Mouse (Mus musculus): Measurements from ENCODE around the gene Papss2. TPM values are rescaled to one million over a fixed set of nuclear protein-coding genes. Genes with fewer than 3 reads are reported as not detected.

Papss2 gene
- polyA plus RNA-seq, 1 experiment from 2014 or later, result 1.7 TPM

- Histone ChIP-seq H3K4me3 (ENCODE audit: low read length) (no peak overlapping the region), H3K27me3 (replicated peaks; ENCODE audit: control insufficient read depth, insufficient read depth, low read length) (no peaks in the 10 kb centered on the region), H3K9ac (ENCODE audit: low read depth, low read length) (no peak overlapping the region), H3K4me1 (ENCODE audit: control insufficient read depth, insufficient read depth, low read depth, low read length) (no peaks in the 10 kb centered on the region), H3K4me2 (ENCODE audit: low read length) (no peak overlapping the region), H3K27ac (ENCODE audit: low read depth, low read length) (no peak overlapping the region), H3K9me3 (ENCODE audit: control insufficient read depth, low read length) (no peaks in the 10 kb centered on the region), H3K36me3 (ENCODE audit: control insufficient read depth, insufficient read depth, low read length) (no peaks in the 10 kb centered on the region)
- no peak for ATAC-seq
- WGBS, result 89% methylated on average over 5 of the region's 5 CpGs
These were observed 28.1 kb upstream of the Papss2 start for GRCm38 (mm10) chr19:32567447-32567846.

DNA sequence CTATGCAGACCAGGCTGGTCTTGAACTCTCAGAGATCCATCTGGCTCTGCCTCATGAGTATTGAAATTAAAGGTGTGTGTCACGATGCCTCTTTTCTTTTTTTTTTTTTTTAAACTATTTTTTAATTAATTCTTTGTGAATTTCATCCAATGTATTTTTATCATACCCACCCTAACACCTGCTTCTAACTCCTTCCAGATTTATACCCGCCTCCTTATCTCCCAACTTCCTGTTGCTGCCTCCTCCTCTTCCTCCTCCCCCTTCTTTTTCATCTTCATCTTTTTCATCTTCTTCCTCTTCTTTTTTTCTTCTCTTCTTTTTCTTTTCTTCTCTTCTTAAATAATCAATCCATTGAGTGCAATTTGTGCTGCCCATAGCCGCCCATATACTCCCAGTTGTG, 27.1 kb upstream of the Papss2 start:
- Histone ChIP-seq H3K4me3 (ENCODE audit: low read length) (no peak overlapping the region), H3K9me3 (ENCODE audit: control insufficient read depth, low read length) (no peaks in the 10 kb centered on the region)
- WGBS, result 96% methylated on average over 3 of the region's 3 CpGs

GRCm38 (mm10) chr19:32568961-32569653, 26.5 kb upstream of the Papss2 start:
- Histone ChIP-seq H3K9ac (ENCODE audit: low read depth, low read length) (no peak overlapping the region), H3K4me1 (ENCODE audit: control insufficient read depth, insufficient read depth, low read depth, low read length) (no peaks in the 10 kb centered on the region), H3K27ac (ENCODE audit: low read depth, low read length) (no peak overlapping the region), H3K4me2 (ENCODE audit: low read length) (no peak overlapping the region), H3K36me3 (ENCODE audit: control insufficient read depth, insufficient read depth, low read length) (no peaks in the 10 kb centered on the region), H3K9me3 (ENCODE audit: control insufficient read depth, low read length) (no peaks in the 10 kb centered on the region), H3K27me3 (replicated peaks; ENCODE audit: control insufficient read depth, insufficient read depth, low read length) (no peaks in the 10 kb centered on the region), H3K4me3 (ENCODE audit: low read length) (no peak overlapping the region)
- 74% methylated on average over 3 of the region's 3 CpGs for WGBS
- ATAC-seq, result no peak

More for the DNA sequence above, 27.1 kb upstream of the Papss2 start:
- Histone ChIP-seq H3K4me2 (ENCODE audit: low read length) (no peak overlapping the region), H3K4me1 (ENCODE audit: control insufficient read depth, insufficient read depth, low read depth, low read length) (no peaks in the 10 kb centered on the region), H3K27me3 (replicated peaks; ENCODE audit: control insufficient read depth, insufficient read depth, low read length) (no peaks in the 10 kb centered on the region), H3K36me3 (ENCODE audit: control insufficient read depth, insufficient read depth, low read length) (no peaks in the 10 kb centered on the region), H3K9ac (ENCODE audit: low read depth, low read length) (no peak overlapping the region), H3K27ac (ENCODE audit: low read depth, low read length) (no peak overlapping the region)
- ATAC-seq, result no peak

DNA sequence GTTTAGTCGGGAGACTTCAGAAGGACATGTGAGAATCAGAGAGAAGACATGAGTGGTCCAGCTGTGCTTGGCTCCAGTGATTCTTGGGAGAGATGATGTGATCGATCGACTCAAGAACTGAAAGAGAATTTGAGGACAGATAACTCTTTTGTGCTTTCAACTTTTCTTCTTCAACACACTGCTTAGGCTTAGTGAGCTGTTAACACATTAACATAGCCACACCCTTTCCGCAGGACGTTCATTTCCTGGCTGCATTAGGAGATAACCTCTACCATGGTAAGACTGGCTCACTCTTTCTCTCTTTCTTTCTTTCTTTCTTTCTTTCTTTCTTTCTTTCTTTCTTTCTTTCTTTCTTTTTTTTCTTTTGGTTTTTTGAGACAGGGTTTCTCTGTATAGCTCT, 25.9 kb upstream of the Papss2 start:
- Histone ChIP-seq H3K4me1 (ENCODE audit: control insufficient read depth, insufficient read depth, low read depth, low read length) (no peaks in the 10 kb centered on the region), H3K36me3 (ENCODE audit: control insufficient read depth, insufficient read depth, low read length) (no peaks in the 10 kb centered on the region), H3K9ac (ENCODE audit: low read depth, low read length) (no peak overlapping the region), H3K27me3 (replicated peaks; ENCODE audit: control insufficient read depth, insufficient read depth, low read length) (no peaks in the 10 kb centered on the region), H3K4me3 (ENCODE audit: low read length) (no peak overlapping the region), H3K4me2 (ENCODE audit: low read length) (no peak overlapping the region), H3K27ac (ENCODE audit: low read depth, low read length) (no peak overlapping the region), H3K9me3 (ENCODE audit: control insufficient read depth, low read length) (no peaks in the 10 kb centered on the region)
- WGBS, result 86% methylated on average over 5 of the region's 5 CpGs
- no peak for ATAC-seq

DNA sequence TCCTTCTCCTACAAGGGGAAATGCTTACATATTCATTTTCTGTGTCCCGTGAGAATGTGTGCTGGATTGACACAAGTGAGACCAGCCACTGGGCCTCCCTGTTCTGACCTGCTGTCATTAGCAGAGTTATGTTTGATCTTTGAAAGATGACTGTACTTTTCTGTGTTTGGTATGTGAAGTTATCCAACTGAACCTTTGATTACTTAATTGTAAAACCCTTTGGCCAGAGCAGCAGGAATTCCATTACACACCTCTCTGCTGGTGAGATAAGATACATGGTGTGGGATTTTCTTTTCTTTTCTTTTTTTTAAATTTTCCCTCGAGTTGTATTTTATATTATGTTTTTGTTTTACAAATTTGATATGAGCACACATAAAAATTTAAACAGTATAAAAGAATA, 23.4 kb upstream of the Papss2 start:
- WGBS, result 76% methylated on average over 2 of the region's 2 CpGs
- Histone ChIP-seq H3K9ac (ENCODE audit: low read depth, low read length) (no peak overlapping the region), H3K4me3 (ENCODE audit: low read length) (no peak overlapping the region), H3K36me3 (ENCODE audit: control insufficient read depth, insufficient read depth, low read length) (no peaks in the 10 kb centered on the region), H3K9me3 (ENCODE audit: control insufficient read depth, low read length) (no peaks in the 10 kb centered on the region), H3K27me3 (replicated peaks; ENCODE audit: control insufficient read depth, insufficient read depth, low read length) (no peaks in the 10 kb centered on the region), H3K27ac (ENCODE audit: low read depth, low read length) (no peak overlapping the region), H3K4me2 (ENCODE audit: low read length) (no peak overlapping the region), H3K4me1 (ENCODE audit: control insufficient read depth, insufficient read depth, low read depth, low read length) (no peaks in the 10 kb centered on the region)
- no peak for ATAC-seq

DNA sequence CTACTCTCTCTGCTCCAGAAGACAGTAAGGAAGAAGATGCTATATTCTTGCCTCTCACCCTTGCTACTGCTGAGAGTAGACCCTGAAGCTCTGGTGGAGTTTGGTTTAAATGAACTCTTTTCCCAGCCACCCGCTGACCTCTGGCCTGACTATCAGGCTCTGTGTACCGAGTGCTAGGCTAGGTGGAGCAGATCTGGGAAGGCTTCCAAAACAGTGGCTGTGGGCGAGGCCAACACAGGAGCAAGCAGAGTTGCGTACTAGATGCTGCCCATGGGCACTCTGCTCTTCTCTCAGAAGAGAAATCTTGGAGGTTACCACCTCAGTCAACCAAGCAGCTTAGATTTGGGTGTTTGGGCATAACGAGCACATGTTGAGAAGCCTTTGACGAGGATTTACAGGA, 22.3 kb upstream of the Papss2 start:
- ATAC-seq, result no peak
- no peak overlapping the region for H3K4me2 ChIP-seq (ENCODE audit: low read length)
- no peaks in the 10 kb centered on the region for H3K27me3 ChIP-seq (replicated peaks; ENCODE audit: control insufficient read depth, insufficient read depth, low read length)
- no peaks in the 10 kb centered on the region for H3K9me3 ChIP-seq (ENCODE audit: control insufficient read depth, low read length)
- H3K4me3 ChIP-seq (ENCODE audit: low read length), result no peak overlapping the region
- H3K36me3 ChIP-seq (ENCODE audit: control insufficient read depth, insufficient read depth, low read length), result no peaks in the 10 kb centered on the region
- H3K27ac ChIP-seq (ENCODE audit: low read depth, low read length), result no peak overlapping the region
- 84% methylated on average over 6 of the region's 6 CpGs for WGBS
- H3K9ac ChIP-seq (ENCODE audit: low read depth, low read length), result no peak overlapping the region
- H3K4me1 ChIP-seq (ENCODE audit: control insufficient read depth, insufficient read depth, low read depth, low read length), result no peaks in the 10 kb centered on the region

- no peak overlapping the region for H3K4me3 ChIP-seq (ENCODE audit: low read length)
- H3K36me3 ChIP-seq (ENCODE audit: control insufficient read depth, insufficient read depth, low read length), result no peaks in the 10 kb centered on the region
- WGBS, result 85% methylated on average over 3 of the region's 3 CpGs
- no peaks in the 10 kb centered on the region for H3K9me3 ChIP-seq (ENCODE audit: control insufficient read depth, low read length)
- ATAC-seq, result no peak
- no peaks in the 10 kb centered on the region for H3K27me3 ChIP-seq (replicated peaks; ENCODE audit: control insufficient read depth, insufficient read depth, low read length)
- H3K9ac ChIP-seq (ENCODE audit: low read depth, low read length), result no peak overlapping the region
- H3K4me2 ChIP-seq (ENCODE audit: low read length), result no peak overlapping the region
- H3K27ac ChIP-seq (ENCODE audit: low read depth, low read length), result no peak overlapping the region
- H3K4me1 ChIP-seq (ENCODE audit: control insufficient read depth, insufficient read depth, low read depth, low read length), result no peaks in the 10 kb centered on the region
These were observed 20.7 kb upstream of the Papss2 start for GRCm38 (mm10) chr19:32574846-32575245.

- Histone ChIP-seq H3K36me3 (ENCODE audit: control insufficient read depth, insufficient read depth, low read length) (no peaks in the 10 kb centered on the region), H3K27ac (ENCODE audit: low read depth, low read length) (no peak overlapping the region), H3K4me2 (ENCODE audit: low read length) (no peak overlapping the region), H3K4me3 (ENCODE audit: low read length) (no peak overlapping the region), H3K4me1 (ENCODE audit: control insufficient read depth, insufficient read depth, low read depth, low read length) (no peaks in the 10 kb centered on the region), H3K27me3 (replicated peaks; ENCODE audit: control insufficient read depth, insufficient read depth, low read length) (no peaks in the 10 kb centered on the region), H3K9me3 (ENCODE audit: control insufficient read depth, low read length) (no peaks in the 10 kb centered on the region), H3K9ac (ENCODE audit: low read depth, low read length) (no peak overlapping the region)
- ATAC-seq, result peak; percentile 63; the same call in 1 of the 2 replicates
- 13% methylated on average over 1 of the region's 1 CpGs for WGBS
These were observed 17.8 kb upstream of the Papss2 start for GRCm38 (mm10) chr19:32577749-32578148.

- H3K4me1 ChIP-seq (ENCODE audit: control insufficient read depth, insufficient read depth, low read depth, low read length), result no peaks in the 10 kb centered on the region
- no peak overlapping the region for H3K4me3 ChIP-seq (ENCODE audit: low read length)
- no peak overlapping the region for H3K27ac ChIP-seq (ENCODE audit: low read depth, low read length)
- no peak overlapping the region for H3K9ac ChIP-seq (ENCODE audit: low read depth, low read length)
- WGBS, result 93% methylated on average over 4 of the region's 4 CpGs
- ATAC-seq, result no peak
- H3K9me3 ChIP-seq (ENCODE audit: control insufficient read depth, low read length), result no peaks in the 10 kb centered on the region
- H3K36me3 ChIP-seq (ENCODE audit: control insufficient read depth, insufficient read depth, low read length), result no peaks in the 10 kb centered on the region
- no peak overlapping the region for H3K4me2 ChIP-seq (ENCODE audit: low read length)
- H3K27me3 ChIP-seq (replicated peaks; ENCODE audit: control insufficient read depth, insufficient read depth, low read length), result no peaks in the 10 kb centered on the region
These were observed 12.4 kb upstream of the Papss2 start for GRCm38 (mm10) chr19:32583091-32583766.

Measured in hindbrain, embryonic 16.5 days (tissue).